Mouse (Mus musculus): Measurements from ENCODE around the gene Lsamp.
"Not testable (repeated sequence)": the region's sequence is repeated elsewhere in the genome, so short reads cannot be mapped to it uniquely, and the experiment has no call there.

Lsamp gene

GRCm38 (mm10) chr16:40504262-40504960, 520.2 kb downstream of the Lsamp start:
- no peak for DNase-seq (ENCODE audit: low spot score)

DNA sequence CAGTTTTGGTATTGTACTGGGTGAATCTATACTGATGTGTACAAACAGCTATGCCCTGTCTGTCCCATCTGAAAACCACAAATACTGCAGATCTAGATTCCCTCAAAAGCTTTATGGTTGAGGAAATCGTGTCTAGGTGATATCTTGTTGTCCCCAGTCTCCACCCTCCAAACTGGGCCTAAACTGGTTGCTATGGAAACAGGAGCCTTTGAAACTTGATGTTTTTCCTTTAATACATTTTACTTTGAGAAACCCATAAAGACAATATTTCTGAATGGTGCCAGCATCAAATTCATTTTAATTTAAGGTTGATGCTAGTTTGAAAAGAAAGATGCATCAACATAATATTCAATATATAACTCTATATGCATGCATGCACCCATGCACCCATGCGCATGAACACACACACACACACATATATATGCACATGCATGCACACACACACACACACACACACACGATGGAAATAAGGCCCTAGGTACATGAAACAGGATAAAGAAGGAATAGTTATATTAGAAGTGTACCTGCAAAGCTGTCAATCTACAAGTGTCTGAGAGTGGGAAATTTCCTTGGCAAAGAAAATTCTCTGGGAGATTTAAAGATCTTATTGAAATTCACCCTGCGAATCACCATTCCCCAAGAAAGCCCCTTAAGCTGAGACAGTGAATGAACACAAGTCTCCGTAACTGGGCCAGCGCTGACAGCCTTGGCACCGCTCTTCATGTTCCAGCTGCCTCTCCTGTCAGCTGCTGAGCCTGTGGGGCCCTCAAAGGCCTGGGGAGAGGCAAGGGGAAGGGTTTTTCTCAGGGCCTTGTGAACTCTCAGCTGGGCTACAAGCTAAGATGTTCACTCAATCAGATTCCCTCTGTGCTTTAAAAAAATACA, 525.2 kb downstream of the Lsamp start:
- DNase-seq (ENCODE audit: low spot score): no peak

- no peak for DNase-seq (ENCODE audit: low spot score)
These were observed 552.6 kb downstream of the Lsamp start for GRCm38 (mm10) chr16:40536754-40537153.

- DNase-seq (ENCODE audit: low spot score): no peak
These were observed 565.5 kb downstream of the Lsamp start for GRCm38 (mm10) chr16:40549663-40550062.

DNA sequence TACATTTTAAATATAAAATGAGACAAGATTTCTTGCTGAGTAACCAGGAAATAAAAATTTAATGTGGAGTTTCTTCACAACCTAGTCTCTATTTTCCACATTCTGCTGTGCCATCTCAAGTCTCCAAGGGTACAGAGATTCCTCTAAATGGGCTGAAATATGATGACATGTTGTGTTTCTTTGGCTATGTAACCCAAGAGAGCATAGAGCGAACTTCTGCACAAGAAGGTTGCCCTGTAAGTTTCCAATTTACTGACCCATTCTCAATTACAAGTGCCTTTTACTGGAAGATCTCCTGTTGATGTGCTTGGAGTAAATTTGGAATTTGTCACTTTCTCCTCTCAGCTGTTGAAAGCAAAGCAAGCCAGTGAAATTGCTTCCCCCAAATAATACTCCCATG, 571.4 kb downstream of the Lsamp start:
- DNase-seq (ENCODE audit: low spot score): no peak

- DNase-seq (ENCODE audit: low spot score): no peak
These were observed 573.6 kb downstream of the Lsamp start for GRCm38 (mm10) chr16:40557680-40558249.

DNA sequence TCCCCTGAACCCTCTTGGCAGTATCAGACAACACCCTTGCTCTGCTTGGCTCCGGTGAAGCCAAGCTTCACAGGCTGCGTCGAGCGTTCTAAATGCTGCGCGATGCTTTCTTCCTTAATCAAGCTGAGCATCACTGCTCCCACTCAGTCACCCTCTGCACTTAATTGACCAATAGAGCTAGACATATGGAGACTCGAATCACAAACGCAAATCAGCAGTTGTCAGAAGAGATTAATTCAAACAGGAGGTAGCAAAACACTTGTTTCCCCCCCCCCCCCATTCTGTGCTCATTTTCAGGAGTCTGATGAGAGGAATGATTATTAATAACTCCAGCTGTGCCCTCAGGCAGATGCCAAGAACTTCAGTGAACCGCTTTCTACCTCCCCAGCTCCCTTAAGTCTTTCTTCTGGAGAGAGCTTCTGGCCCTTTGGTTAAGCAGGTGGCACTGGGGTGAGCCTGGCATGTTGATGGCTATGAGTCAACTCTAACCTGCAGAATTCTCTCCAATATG, 583.3 kb downstream of the Lsamp start:
- no peak for DNase-seq (ENCODE audit: low spot score)

DNA sequence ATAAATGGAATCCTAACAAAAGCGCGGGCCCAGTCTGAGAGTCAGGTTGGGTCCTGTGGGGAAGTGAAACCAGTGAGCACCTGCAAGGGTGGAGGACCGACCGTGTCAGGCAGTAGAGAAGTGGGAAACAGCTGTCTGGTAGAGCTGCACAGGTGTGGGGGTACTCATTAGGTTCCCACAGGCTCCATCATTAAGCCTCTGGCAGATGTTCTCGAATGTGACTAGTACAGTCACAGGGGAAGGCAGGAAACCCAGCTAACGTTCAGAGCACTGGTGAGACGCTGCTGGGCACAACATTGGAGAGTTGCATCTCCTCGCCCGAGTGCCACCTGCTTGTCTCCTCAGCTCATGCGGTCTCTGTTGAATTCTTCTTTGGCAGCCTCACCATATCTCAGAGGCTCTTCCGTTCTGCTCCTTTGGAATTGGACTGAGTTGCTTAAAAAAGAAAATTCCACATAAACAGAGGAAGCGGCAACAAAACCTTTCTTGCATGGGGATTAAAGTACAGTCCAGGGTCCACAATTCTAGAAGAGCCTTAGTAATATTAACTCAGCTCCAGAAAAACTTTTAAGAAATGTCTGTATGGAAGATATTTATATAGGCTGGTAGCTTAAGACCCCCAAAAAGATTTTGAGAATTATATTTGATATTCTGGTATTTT, 588.1 kb downstream of the Lsamp start:
- DNase-seq (ENCODE audit: low spot score): no peak

DNA sequence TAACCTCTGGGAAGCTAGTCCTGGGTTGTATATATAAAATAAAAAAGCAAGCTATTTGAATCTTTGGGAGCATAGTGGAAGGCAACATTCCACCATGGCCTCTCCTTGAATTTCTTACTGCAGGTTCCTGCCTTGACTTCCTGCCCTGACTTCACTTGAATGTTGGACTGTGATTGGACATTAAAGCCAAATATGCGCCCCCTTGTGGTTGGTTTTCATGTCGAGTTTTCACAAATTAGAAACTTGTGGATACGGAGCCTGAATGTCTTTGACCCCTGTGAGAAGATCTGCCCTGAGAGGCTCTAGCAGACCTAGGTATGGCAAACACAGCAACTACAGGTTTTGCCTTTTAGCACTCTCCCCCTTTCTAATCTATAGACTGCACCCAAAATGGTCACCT, 597.9 kb downstream of the Lsamp start:
- DNase-seq (ENCODE audit: low spot score): no peak

DNA sequence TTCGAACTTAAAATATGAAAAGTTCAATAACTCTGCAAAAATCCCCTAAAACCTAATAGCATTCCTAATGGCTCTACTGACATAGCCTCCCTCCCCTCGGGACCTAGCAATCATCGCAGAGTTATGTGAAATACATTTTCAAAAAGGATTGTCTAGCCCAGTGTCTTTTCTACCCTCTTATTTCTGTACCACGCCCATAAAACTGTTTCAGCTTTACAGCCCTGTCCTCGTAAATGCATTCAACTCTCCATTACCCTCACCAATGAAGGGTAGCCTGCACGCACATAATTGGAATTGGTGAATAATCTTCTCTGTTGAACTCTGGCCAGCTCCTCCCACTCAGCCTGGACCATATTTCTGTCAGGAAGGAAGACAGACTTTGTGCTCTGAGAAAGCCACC, 609.0 kb downstream of the Lsamp start:
- DNase-seq (ENCODE audit: low spot score): no peak

GRCm38 (mm10) chr16:40601431-40602387, 617.5 kb downstream of the Lsamp start:
- no peak for DNase-seq (ENCODE audit: low spot score)

GRCm38 (mm10) chr16:40607509-40607908, 623.3 kb downstream of the Lsamp start:
- no peak for DNase-seq (ENCODE audit: low spot score)

GRCm38 (mm10) chr16:40616697-40617096, 632.5 kb downstream of the Lsamp start:
- DNase-seq (ENCODE audit: low spot score): not testable (repeated sequence)

- DNase-seq (ENCODE audit: low spot score): not testable (repeated sequence)
These were observed 636.9 kb downstream of the Lsamp start for GRCm38 (mm10) chr16:40621086-40621485.

GRCm38 (mm10) chr16:40627159-40627558, 643.0 kb downstream of the Lsamp start:
- no peak for DNase-seq (ENCODE audit: low spot score)

DNA sequence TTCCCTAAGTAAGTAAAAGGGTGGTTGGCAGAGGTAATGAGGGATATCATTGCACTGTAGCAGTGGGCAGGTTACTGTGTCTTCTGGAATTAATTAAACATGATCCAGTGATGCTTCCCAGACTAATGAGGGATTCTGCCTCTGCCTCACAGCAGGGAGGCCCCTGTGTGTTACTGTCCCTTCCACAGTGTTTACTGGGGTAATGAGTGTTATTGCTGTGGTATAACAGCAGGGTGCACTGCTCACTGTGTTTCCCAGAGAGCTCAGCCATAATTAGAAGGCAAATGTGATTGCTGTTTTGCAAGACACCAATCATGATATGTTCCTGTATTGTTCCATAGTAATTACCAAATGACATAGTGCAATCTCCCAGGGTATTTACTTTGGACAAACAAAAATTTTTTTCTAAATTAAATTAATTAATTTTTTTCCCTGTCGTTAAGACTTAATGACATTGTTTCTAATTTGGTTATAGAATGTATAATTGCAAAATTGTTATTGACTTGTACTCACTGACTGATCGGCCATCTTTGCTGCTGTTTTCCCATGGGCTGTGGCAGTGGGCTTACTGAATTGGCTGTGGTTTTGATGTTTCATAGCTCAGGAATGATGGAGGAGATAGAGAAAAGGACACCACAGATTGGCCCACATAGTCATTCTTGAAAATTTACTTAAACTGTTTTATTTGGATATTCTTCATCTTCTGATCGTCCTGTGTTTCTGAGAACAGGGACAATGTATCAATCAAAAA, 655.6 kb downstream of the Lsamp start:
- DNase-seq (ENCODE audit: low spot score): no peak

DNA sequence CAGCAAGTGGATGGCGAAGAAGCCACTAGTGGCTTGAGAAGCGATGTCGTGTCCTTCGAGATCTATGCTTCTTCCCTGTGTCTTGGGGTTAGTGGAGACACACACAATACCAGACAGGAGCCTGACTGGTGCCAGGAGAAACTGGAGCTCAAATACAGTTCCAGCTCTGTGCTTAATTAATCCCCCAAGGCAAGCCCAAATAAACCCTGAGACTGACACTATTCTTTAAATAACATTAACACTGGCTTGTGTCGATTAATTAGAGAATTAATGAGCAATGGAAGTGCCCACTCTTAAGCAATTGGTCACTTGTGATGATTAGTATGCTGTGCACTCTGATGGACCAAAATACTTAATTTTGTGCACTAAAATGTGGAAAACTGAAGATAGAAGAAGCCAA, 668.6 kb downstream of the Lsamp start:
- no peak for DNase-seq (ENCODE audit: low spot score)

DNA sequence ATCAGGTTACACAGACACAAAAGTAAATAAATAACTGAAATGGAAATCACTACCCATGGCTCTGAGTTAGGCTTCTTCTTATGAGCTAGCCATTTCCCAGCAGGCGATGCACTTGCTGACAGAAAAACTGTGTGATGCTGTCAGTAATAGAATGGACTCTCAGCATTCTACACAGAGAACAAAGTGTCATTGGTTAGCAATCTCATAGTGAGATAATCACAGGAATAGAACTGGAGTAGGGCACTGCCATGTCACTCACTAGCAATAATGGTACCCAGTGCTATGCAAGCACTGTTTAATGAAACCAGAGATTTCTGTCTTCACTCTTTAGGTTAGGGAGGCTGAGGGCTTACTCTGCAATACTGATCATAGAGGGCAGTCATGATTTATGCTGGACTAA, 669.3 kb downstream of the Lsamp start:
- no peak for DNase-seq (ENCODE audit: low spot score)

- no peak for DNase-seq (ENCODE audit: low spot score)
These were observed 672.2 kb downstream of the Lsamp start for GRCm38 (mm10) chr16:40656347-40656746.

DNA sequence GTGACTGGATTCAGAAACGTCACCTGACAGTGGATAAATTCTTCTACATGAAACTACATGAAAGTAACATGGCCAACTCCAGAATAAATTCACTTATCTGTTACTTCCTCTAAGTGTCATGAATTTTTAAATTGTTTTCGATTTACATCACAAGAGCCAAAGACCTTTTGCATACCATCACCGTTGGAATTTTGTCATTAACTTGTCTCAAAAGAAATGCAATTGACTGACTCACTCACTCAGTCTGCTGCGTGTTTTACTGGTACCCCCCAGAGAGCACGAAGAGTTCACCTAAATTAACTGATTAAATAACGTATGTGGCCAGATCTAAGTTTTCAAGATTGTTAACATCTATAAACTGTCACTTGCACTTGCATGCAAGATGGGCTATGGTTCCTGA, 672.7 kb downstream of the Lsamp start:
- no peak for DNase-seq (ENCODE audit: low spot score)

Data from lung, postnatal 25 days (tissue).